Mouse (Mus musculus) spleen, adult 2 months (tissue): Measurements from ENCODE around the gene Nrip2.

Experiments used
- CTCF ChIP-seq: fragments of 200-500 bp; IDR thresholded peaks from 2 replicates; pipeline ENCODE4 v1.5.1; 2011; ENCODE audit warnings: mild to moderate bottlenecking, inconsistent platforms; ENCODE audit not compliant: insufficient read depth, insufficient read length, insufficient replicate concordance; ENCODE audit errors: extremely low read depth
- POLR2A ChIP-seq: fragments of 200-500 bp; IDR thresholded peaks from 2 replicates; pipeline ENCODE4 v1.6.1; 2011; ENCODE audit warnings: low read depth, low read length, inconsistent platforms

DNA sequence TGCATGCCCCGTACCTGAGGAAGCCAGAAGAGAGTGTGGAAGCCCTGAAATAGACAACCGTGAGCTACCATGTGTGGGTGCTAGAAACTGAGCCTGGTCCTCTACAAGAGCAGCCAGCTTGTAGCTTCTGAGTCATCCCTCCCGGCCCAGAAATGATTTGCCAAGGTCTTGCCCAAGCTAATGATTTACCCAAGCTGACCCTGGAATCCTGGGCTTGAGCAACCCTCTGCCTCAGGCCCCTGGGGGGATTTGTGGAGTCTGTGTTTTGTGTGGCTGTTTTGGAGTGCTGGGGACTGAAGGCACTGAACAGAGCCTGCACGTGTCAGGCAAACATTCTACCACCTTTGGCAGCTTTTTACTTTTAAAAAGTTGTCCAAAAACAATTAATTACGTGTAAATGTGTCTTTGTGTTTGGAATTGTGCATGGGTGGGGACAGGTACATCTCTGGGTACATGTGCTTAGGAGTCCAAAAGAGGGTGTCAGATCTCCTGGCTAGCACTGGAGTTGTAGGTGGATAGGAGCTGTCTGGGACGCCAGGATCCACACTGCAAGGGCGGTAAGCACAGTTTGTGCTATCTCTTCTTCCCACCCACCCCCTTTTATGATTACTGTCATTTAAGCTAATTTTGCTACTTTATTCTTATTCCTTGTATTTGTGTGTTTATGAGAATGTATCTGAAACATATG is 1.4 kb upstream of the Nrip2 start:
- no peak for TF ChIP-seq CTCF
- TF ChIP-seq POLR2A, result no peak
